Mouse (Mus musculus) liver, embryonic 11.5 days (tissue): ENCODE data around the gene Maml2. TPM values are rescaled to one million over a fixed set of nuclear protein-coding genes. Genes with fewer than 3 reads are reported as not detected.

Experiments
- ATAC-seq: fragments of 200-750 bp; cut with Nextera tagmentation; replicated peaks from 2 replicates; pipeline ENCODE4 v1.8.0; 2017; ENCODE audit warnings: moderate number of reproducible peaks, mild to moderate bottlenecking, moderate TSS enrichment, moderate library complexity; ENCODE audit not compliant: low FRiP score
- DNase-seq: peaks from one replicate; pipeline ENCODE4 v3.0.0-alpha.2; 2017; ENCODE audit warnings: low spot score
- H3K27ac ChIP-seq: fragments of 300-500 bp; sonication (generic); 2 replicates; pipeline ENCODE4 v1.5.1; 2014; ENCODE audit warnings: mild to moderate bottlenecking, low read depth, low read length, control low read depth
- H3K27me3 ChIP-seq: fragments of 300-500 bp; sonication (generic); replicated peaks from 2 replicates; pipeline ENCODE4 v1.6.1; 2014; ENCODE audit warnings: low read length, mixed read lengths; ENCODE audit not compliant: control insufficient read depth, insufficient read depth
- H3K36me3 ChIP-seq: fragments of 300-500 bp; sonication (generic); 2 replicates; pipeline ENCODE4 v1.6.1; 2014; ENCODE audit warnings: mild to moderate bottlenecking, low read length, moderate library complexity, mixed read lengths; ENCODE audit not compliant: control insufficient read depth, insufficient read depth
- H3K4me1 ChIP-seq: fragments of 300-500 bp; sonication (generic); replicated peaks from 2 replicates; pipeline ENCODE4 v1.6.1; 2014; ENCODE audit warnings: low read length, mixed read lengths; ENCODE audit not compliant: control insufficient read depth, insufficient read depth
- H3K4me2 ChIP-seq: fragments of 300-500 bp; sonication (generic); 2 replicates; pipeline ENCODE4 v1.6.1; 2014; ENCODE audit warnings: mild to moderate bottlenecking, control low read depth, moderate library complexity
- H3K4me3 ChIP-seq: fragments of 300-500 bp; sonication (generic); 2 replicates; pipeline ENCODE4 v1.5.1; 2014; ENCODE audit warnings: low read depth, low read length, control low read depth
- H3K9ac ChIP-seq: fragments of 300-500 bp; sonication (generic); 2 replicates; pipeline ENCODE4 v1.6.1; 2014; ENCODE audit warnings: low read depth, low read length, control low read depth
- H3K9me3 ChIP-seq: fragments of 300-500 bp; sonication (generic); 2 replicates; pipeline ENCODE4 v1.6.1; 2016; ENCODE audit warnings: low read length, inconsistent platforms, mixed read lengths; ENCODE audit not compliant: control insufficient read depth
- WGBS: fragments of 180-500 bp; shearing (Covaris S2); extraction: QIAGEN DNeasy Blood & Tissue Kit; methylation state at CpG from one replicate; pipeline ENCODE4 v1.1.7; 2014; 5-methylcytosine and 5-hydroxymethylcytosine counted together
- polyA plus RNA-seq: library from polyadenylated mRNA; unstranded; fragments of >200 nt; fragmentation: Nextera tagmentation; extraction: Ambion mirVana; gene quantifications from 2 replicates; pipeline ENCODE4 v1.2.1, GENCODE M21; 2014

Gene Maml2
- polyA plus RNA-seq, 1 experiment from 2014 or later, result 3.4 TPM

DNA sequence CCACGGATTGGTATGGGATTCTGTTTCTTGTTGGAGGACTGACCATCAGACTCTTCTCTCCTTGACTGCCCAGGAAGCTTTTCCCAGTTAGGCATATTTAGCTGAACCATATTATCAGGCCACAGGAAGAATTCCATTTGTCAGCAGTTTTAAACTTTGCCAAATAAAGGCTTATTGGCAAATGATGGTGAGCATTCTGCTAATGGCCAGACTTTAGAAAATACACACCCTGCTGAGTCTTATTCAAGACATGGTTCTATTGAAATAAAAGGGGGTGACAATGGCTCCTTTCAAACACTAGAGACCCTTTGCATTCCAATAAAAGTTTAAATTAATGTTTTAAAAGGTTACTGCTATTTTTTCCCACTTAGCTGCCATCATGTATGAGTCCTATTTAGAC is 279.4 kb downstream of the Maml2 start:
- no peak overlapping the region for H3K9ac ChIP-seq
- H3K27me3 ChIP-seq, result no peaks in the 10 kb centered on the region
- DNase-seq (no peak), ATAC-seq (no peak)
- H3K4me1 ChIP-seq, result no peaks in the 10 kb centered on the region
- no peaks in the 10 kb centered on the region for H3K36me3 ChIP-seq
- H3K4me3 ChIP-seq, result no peak overlapping the region
- H3K4me2 ChIP-seq, result no peak overlapping the region
- no peaks in the 10 kb centered on the region for H3K9me3 ChIP-seq
- 84% methylated on average over 1 of the region's 1 CpGs for WGBS
- no peak overlapping the region for H3K27ac ChIP-seq

DNA sequence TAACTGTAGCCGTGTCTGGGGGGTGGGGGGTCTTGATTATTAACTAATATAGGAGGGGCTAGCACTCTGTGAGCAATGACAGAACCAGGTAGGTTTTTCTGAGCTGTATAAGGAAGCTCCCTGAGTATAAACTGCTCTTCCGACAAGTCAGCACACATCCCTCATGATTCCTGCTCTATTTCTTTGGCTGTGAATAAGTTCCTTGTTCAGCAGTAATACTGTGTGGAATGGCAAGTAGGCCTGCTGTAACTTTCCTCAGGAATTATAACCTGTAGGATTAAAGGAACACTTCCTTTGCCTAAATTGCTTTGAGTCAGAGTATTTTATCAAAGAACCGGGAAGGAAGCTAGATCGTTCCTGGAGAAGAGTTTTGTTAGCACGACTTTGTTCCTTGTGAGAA is 283.4 kb downstream of the Maml2 start:
- Histone ChIP-seq H3K27me3 (no peaks in the 10 kb centered on the region), H3K9ac (no peak overlapping the region), H3K4me2 (no peak overlapping the region), H3K4me1 (peaks cover 3% of the 10 kb centered on the region; the same call in 1 of the 2 replicates), H3K4me3 (no peak overlapping the region), H3K27ac (no peak overlapping the region), H3K9me3 (no peaks in the 10 kb centered on the region), H3K36me3 (no peaks in the 10 kb centered on the region)
- DNase-seq (no peak), ATAC-seq (no peak)
- WGBS, result 75% methylated on average over 5 of the region's 5 CpGs

DNA sequence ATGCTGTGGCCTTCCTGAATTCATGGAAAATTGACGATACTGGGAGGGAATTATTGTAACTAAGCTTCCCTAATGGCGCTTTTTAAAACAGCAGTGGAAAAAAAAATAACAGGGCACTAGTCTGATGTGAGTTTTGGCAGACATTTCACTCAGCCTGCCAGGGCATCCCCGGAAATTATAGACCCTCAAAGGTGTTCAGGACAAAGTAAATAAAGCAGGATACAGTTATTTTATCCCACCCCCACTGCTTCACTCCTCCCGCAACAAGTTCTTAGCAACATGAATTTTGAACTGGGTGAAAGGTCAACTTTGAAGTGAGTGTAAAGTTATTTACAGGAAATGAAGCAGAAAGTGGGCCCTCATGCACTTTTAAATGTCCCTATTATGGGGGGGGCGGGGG is 286.2 kb downstream of the Maml2 start:
- 68% methylated on average over 5 of the region's 5 CpGs for WGBS
- Histone ChIP-seq H3K27ac (no peak overlapping the region), H3K9ac (no peak overlapping the region), H3K36me3 (no peaks in the 10 kb centered on the region), H3K4me3 (no peak overlapping the region), H3K4me2 (no peak overlapping the region), H3K4me1 (peaks cover 3% of the 10 kb centered on the region), H3K27me3 (no peaks in the 10 kb centered on the region), H3K9me3 (no peaks in the 10 kb centered on the region)
- ATAC-seq (no peak), DNase-seq (no peak)

DNA sequence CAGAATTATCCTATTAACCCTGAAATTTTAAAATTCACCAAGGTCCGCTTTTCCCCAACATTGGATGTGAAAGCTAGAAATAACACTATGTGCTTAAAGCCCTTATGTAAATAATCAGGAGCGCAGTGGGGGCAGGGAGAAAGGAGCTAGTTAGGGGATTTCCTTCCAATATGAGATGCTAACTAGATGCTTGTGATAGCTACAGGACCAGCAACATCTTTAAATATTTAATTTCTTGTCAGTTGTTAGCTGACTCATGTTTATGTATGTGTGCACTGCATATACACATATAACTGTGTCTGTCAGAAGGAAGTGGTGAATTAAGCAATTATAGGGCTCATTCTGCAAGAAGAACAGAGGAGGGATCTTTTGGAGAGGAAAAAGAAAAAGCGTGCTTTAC is 286.7 kb downstream of the Maml2 start:
- ATAC-seq, result no peak
- H3K27ac ChIP-seq, result no peak overlapping the region
- no peak for DNase-seq
- H3K9ac ChIP-seq, result no peak overlapping the region
- H3K36me3 ChIP-seq, result no peaks in the 10 kb centered on the region
- peaks cover 3% of the 10 kb centered on the region for H3K4me1 ChIP-seq
- H3K4me2 ChIP-seq, result no peak overlapping the region
- no peaks in the 10 kb centered on the region for H3K9me3 ChIP-seq
- H3K4me3 ChIP-seq, result no peak overlapping the region
- H3K27me3 ChIP-seq, result no peaks in the 10 kb centered on the region
- 78% methylated on average over 3 of the region's 3 CpGs for WGBS

DNA sequence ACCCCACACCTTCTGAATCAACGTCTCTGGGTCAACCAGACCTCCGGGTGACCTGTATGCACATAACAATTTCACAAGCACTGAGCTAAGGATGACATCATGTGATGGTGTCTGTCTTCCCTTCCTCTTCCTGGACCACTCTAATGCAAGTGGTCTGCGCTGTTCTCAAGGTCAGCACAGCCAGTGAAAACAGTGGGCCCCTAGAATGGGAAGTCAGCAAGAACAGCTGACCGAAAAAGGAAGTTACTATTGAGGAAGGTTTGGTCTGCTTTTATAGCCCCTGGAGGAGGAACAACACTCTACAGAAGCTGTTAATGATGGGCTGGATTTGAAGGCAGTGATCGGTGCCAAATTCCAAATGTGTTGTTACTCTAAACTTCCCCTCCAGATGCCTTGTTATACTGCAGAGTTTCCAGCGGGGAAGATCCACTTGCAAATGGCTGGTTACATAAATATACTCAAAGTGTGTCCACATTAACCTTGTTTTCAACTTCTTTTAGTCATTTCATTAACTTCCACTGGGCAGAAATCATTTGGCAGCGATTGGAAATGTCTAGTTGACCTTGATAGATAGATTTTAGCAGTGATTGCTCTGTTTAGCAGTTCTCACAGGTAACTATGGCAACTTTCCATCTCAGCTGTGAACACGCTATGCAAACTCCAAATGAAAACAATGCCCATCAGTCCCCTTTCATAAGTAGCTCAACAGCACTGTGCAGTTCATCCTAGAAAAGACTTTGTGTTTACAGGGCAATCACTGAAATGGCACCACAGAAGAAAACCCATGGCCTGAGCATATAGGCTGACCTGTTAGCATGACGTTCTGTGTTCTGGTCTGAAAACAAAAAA is 289.6 kb downstream of the Maml2 start:
- Histone ChIP-seq H3K27ac (no peak overlapping the region), H3K36me3 (no peaks in the 10 kb centered on the region), H3K4me1 (peaks cover 3% of the 10 kb centered on the region), H3K27me3 (no peaks in the 10 kb centered on the region), H3K9ac (no peak overlapping the region), H3K9me3 (no peaks in the 10 kb centered on the region), H3K4me2 (no peak overlapping the region), H3K4me3 (no peak overlapping the region)
- no peak for DNase-seq
- ATAC-seq, result no peak; the same call in 1 of the 2 replicates
- WGBS, result 54% methylated on average over 9 of the region's 9 CpGs

DNA sequence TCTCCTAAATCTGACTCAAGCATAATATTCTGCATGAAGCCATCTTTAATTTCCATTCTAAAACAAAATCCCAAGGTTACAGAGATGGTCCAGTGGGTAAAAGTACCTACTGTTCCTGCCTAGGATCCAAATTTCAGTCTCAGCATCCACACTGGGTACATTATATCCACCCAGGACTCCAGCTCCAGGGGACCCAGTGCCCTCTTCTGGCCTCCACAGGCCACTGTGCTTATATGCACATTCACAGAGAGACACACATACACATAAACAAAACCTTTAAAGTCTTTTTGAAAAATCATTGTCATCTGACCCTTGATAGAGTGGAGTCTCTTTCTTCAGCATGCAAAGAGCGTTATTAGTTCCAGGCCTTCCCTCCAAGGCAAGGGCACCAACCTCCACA is 291.0 kb downstream of the Maml2 start:
- Histone ChIP-seq H3K4me1 (peaks cover 3% of the 10 kb centered on the region), H3K9ac (no peak overlapping the region), H3K36me3 (no peaks in the 10 kb centered on the region), H3K27ac (no peak overlapping the region), H3K27me3 (no peaks in the 10 kb centered on the region), H3K9me3 (no peaks in the 10 kb centered on the region), H3K4me3 (no peak overlapping the region), H3K4me2 (no peak overlapping the region)
- no peak for DNase-seq
- 97% methylated on average over 1 of the region's 1 CpGs for WGBS
- ATAC-seq, result no peak

DNA sequence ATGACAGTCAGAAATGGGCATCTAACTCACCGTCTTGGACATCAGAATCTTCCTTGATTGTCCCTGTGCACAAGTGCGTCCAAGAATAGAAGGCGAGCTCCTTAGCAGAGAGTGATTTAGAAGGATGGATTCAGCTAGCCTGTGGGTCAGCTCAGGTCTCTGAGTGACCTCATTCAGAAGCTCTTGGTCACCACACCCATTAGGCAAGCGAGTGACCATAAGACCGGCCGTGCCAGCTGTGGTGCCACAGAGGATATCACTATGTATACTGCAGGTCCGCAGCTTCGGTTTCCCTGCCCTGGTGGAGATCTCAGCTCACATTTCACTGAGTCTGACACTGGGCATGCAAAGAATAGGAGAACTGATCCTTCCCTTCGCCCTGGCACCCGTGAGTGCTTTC is 294.9 kb downstream of the Maml2 start:
- Histone ChIP-seq H3K4me1 (0 out of 2 replicates have a peak, but pooled peaks cover 4% of the 10 kb centered on the region), H3K27me3 (no peaks in the 10 kb centered on the region), H3K9me3 (no peaks in the 10 kb centered on the region), H3K9ac (no peak overlapping the region), H3K36me3 (no peaks in the 10 kb centered on the region), H3K4me3 (no peak overlapping the region), H3K27ac (no peak overlapping the region), H3K4me2 (no peak overlapping the region)
- no peak for ATAC-seq
- 87% methylated on average over 10 of the region's 10 CpGs for WGBS
- no peak for DNase-seq

DNA sequence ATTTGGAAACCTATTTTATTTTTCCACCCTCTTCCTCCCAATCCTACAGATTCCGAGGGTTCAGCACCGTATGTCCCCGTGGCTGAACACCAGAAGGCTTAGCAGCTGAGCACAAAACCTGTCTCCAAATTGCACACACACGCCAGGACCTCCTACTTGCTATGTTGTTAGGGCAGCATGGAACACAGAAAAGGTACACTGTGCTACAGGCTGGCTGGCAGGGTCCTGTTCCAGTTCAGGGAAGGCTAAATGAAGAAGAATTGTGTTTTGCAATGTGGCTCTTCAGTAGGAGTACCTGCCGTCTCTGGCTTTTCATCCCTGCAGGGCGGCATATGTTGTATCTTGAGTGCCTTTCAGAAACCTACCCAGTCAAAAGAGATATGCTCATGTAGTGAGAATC is 300.0 kb downstream of the Maml2 start:
- Histone ChIP-seq H3K27me3 (no peaks in the 10 kb centered on the region), H3K4me2 (no peak overlapping the region), H3K27ac (no peak overlapping the region), H3K9ac (no peak overlapping the region), H3K9me3 (no peaks in the 10 kb centered on the region), H3K4me3 (no peak overlapping the region), H3K36me3 (no peaks in the 10 kb centered on the region), H3K4me1 (peaks cover 19% of the 10 kb centered on the region; the same call in 1 of the 2 replicates)
- 90% methylated on average over 6 of the region's 6 CpGs for WGBS
- DNase-seq (no peak), ATAC-seq (no peak)
